Mouse (Mus musculus) cerebellum, postnatal 14 days (tissue): ENCODE data around the gene Ptprj.
A peak's percentile ranks its signal among the peaks of the same experiment; 100 is the strongest.
"Not testable (repeated sequence)": the region's sequence is repeated elsewhere in the genome, so short reads cannot be mapped to it uniquely, and the experiment has no call there.

Experiments used
- DNase-seq, 2 experiments: peaks; one replicate each; pipeline ENCODE4 v3.0.0; 2021; ENCODE audit warnings: mixed read lengths in 2 of 2

Gene Ptprj

GRCm38 (mm10) chr2:90474593-90475405 lies 105.6 kb downstream of the Ptprj start:
- DNase-seq: peak; percentile 95 to 97

- DNase-seq: no peak
These were observed 107.7 kb downstream of the Ptprj start for GRCm38 (mm10) chr2:90472701-90473100.

- DNase-seq: no peak
These were observed 110.3 kb downstream of the Ptprj start for GRCm38 (mm10) chr2:90470122-90470521.

GRCm38 (mm10) chr2:90466480-90466879 lies 114.0 kb downstream of the Ptprj start:
- no peak for DNase-seq

GRCm38 (mm10) chr2:90463735-90464134 lies 116.7 kb downstream of the Ptprj start:
- no peak for DNase-seq

- no peak for DNase-seq
These were observed 118.2 kb downstream of the Ptprj start for GRCm38 (mm10) chr2:90462252-90462651.

GRCm38 (mm10) chr2:90457946-90458345 lies 122.5 kb downstream of the Ptprj start:
- no peak for DNase-seq

- DNase-seq: no peak
These were observed 128.1 kb downstream of the Ptprj start for GRCm38 (mm10) chr2:90452380-90452779.

- no peak for DNase-seq
These were observed 131.3 kb downstream of the Ptprj start for GRCm38 (mm10) chr2:90448967-90449740.

- DNase-seq: no peak
These were observed 136.6 kb downstream of the Ptprj start for GRCm38 (mm10) chr2:90443811-90444210.

- not testable (repeated sequence) for DNase-seq
These were observed 138.6 kb downstream of the Ptprj start for GRCm38 (mm10) chr2:90441811-90442210.

GRCm38 (mm10) chr2:90440169-90440568 lies 140.3 kb downstream of the Ptprj start:
- not testable (repeated sequence) for DNase-seq

- DNase-seq: not testable (repeated sequence)
These were observed 143.0 kb downstream of the Ptprj start for GRCm38 (mm10) chr2:90437453-90437852.

GRCm38 (mm10) chr2:90429782-90430181 lies 150.7 kb downstream of the Ptprj start:
- DNase-seq: not testable (repeated sequence)

GRCm38 (mm10) chr2:90428988-90429717 lies 151.3 kb downstream of the Ptprj start:
- not testable (repeated sequence) for DNase-seq

GRCm38 (mm10) chr2:90424937-90425336 lies 155.5 kb downstream of the Ptprj start:
- not testable (repeated sequence) for DNase-seq

- not testable (repeated sequence) for DNase-seq
These were observed 158.2 kb downstream of the Ptprj start for GRCm38 (mm10) chr2:90422282-90422681.

GRCm38 (mm10) chr2:90414110-90414821 lies 166.2 kb downstream of the Ptprj start:
- not testable (repeated sequence) for DNase-seq

- not testable (repeated sequence) for DNase-seq
These were observed 181.8 kb downstream of the Ptprj start, which contains the start of gene Olfr1274-ps for GRCm38 (mm10) chr2:90398633-90399107. TSS of gene Olfr1274-ps (plus strand) at chr2:90398683.
